Mouse (Mus musculus) heart, adult 18-20 months (tissue): ENCODE measurements around the gene Ncbp2. TPM values are rescaled to one million over a fixed set of nuclear protein-coding genes. Genes with fewer than 3 reads are reported as not detected.

Source experiments
- DNase-seq, 2 experiments: peaks; one replicate each; pipeline ENCODE4 v3.0.0; 2021 to 2022; ENCODE audit warnings: mixed read lengths in 1 of 2
- microRNA-seq, 2 experiments: library from miRNA; unstranded; fragments of <30 nt; microRNA quantifications; one replicate each; pipeline ENCODE4 v1.2.0; 2022
- total RNA-seq, 2 experiments: library from RNA; stranded (reverse); gene quantifications; 2 replicates each; pipeline ENCODE4 v1.2.3; 2021

Ncbp2 gene
- total RNA-seq, 2 experiments from 2014 or later, result 24.8 to 26.4 TPM

GRCm38 (mm10) chr16:32009913-32010312 lies 61.6 kb downstream of the Ncbp2 start:
- no peak for DNase-seq

DNA sequence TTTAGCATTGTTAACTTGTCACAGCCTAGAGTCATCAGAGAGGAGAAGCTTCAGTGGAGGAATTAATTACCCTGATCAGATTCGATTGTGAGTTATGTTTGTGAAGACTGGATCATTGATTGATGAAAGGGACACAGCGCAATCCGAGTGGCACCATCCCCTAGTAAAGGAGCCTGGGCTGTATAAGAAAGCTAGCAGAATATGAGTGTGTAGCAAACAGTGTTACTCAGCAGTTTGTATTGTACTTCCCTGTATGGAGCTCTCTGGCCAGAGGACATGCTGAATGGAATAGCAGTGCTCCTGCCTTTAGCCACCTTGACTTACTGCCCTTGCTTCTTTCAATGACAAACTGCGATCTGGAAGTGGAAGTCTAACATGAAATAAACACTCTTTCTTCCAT lies 62.0 kb downstream of the Ncbp2 start:
- DNase-seq, result no peak

Small RNA genes within 50 kb of the gene (microRNA-seq; reads per million reads assigned to microRNA genes)
- 0 reads per million in 2 experiments for gene Gm26269

Other genes with a start within 250 kb of the Ncbp2 start
- under 1 TPM in 1 of 2 experiments, not detected in 1; 0.08 TPM for gene Meltf, start 69.7 kb upstream of the Ncbp2 start, total RNA-seq
- 1 to 10 TPM; 2.2 to 3.5 TPM for gene Pigz, start 14.7 kb upstream of the Ncbp2 start, total RNA-seq
- 10 to 100 TPM; 74.8 to 79.2 TPM for gene 0610012G03Rik, start within 50 bp of the Ncbp2 start, total RNA-seq
- 10 to 100 TPM; 12.1 to 13.0 TPM for gene Senp5, start 54.8 kb downstream of the Ncbp2 start, total RNA-seq
- 10 to 100 TPM; 26.5 to 27.1 TPM for gene Pak2, start 130.8 kb downstream of the Ncbp2 start, total RNA-seq
- gene Pigx, start 151.2 kb downstream of the Ncbp2 start, total RNA-seq, result 10 to 100 TPM; 16.7 to 16.9 TPM
- 10 to 100 TPM; 10.1 to 10.4 TPM for gene Cep19, start 151.3 kb downstream of the Ncbp2 start, total RNA-seq
- gene Nrros, start 217.1 kb downstream of the Ncbp2 start, total RNA-seq, result 1 to 10 TPM; 3.6 to 4.9 TPM
- gene Bex6, start 231.3 kb downstream of the Ncbp2 start, total RNA-seq, result not detected